Mouse (Mus musculus) small intestine, adult 2 months (tissue): ENCODE measurements around the gene 5330417C22Rik. TPM values are rescaled to one million over a fixed set of nuclear protein-coding genes. Genes with fewer than 3 reads are reported as not detected.

Experiments used
- H3K27ac ChIP-seq: fragments of 200-500 bp; 2 replicates; pipeline ENCODE4 v1.5.1; 2012; ENCODE audit warnings: low read depth, low read length, control low read depth, inconsistent platforms; ENCODE audit not compliant: insufficient read depth
- H3K27me3 ChIP-seq: fragments of 200-500 bp; 2 replicates; pipeline ENCODE4 v1.6.1; 2012; ENCODE audit warnings: mild to moderate bottlenecking, moderate library complexity, low read length, inconsistent platforms; ENCODE audit not compliant: control insufficient read depth, insufficient read depth
- H3K36me3 ChIP-seq: fragments of 200-500 bp; 2 replicates; pipeline ENCODE4 v1.6.1; 2012; ENCODE audit warnings: mild to moderate bottlenecking, low read length, control low read depth, inconsistent platforms; ENCODE audit not compliant: control insufficient read depth, insufficient read depth
- H3K4me1 ChIP-seq: fragments of 200-500 bp; 2 replicates; pipeline ENCODE4 v1.6.1; 2012; ENCODE audit warnings: low read length, inconsistent platforms, mixed read lengths; ENCODE audit not compliant: control insufficient read depth, insufficient read depth, insufficient read length
- H3K4me3 ChIP-seq: fragments of 200-500 bp; 2 replicates; pipeline ENCODE4 v1.5.1; 2012; ENCODE audit warnings: low read depth, mild to moderate bottlenecking, control low read depth, inconsistent platforms, low read length, moderate library complexity
- CTCF ChIP-seq: fragments of 200-500 bp; IDR thresholded peaks from 2 replicates; pipeline ENCODE4 v1.5.1; 2012; ENCODE audit warnings: low read depth, mild to moderate bottlenecking, control low read depth, inconsistent platforms, low read length, moderate library complexity, mixed read lengths; ENCODE audit not compliant: insufficient replicate concordance, insufficient read length; ENCODE audit errors: extremely low read depth
- POLR2A ChIP-seq: fragments of 200-500 bp; IDR thresholded peaks from 2 replicates; pipeline ENCODE4 v1.6.1; 2012; ENCODE audit warnings: low read depth, mild to moderate bottlenecking, control low read depth, inconsistent platforms, low read length, moderate library complexity
- WGBS: fragments of 180-500 bp; shearing (Covaris S2); methylation state at CpG from one replicate; pipeline ENCODE4 v1.1.7; 2018; 5-methylcytosine and 5-hydroxymethylcytosine counted together
- polyA plus RNA-seq: library from polyadenylated mRNA; depleted of rRNA; stranded (reverse); fragments of >200 nt; gene quantifications from 2 replicates; pipeline ENCODE4 v1.2.3, GENCODE M21; 2012; rRNA removed

5330417C22Rik gene
- polyA plus RNA-seq, 1 experiment, result 19.4 TPM

GRCm38 (mm10) chr3:108410359-108410714 lies 126.0 kb downstream of the 5330417C22Rik start:
- H3K36me3 ChIP-seq, result no peaks in the 10 kb centered on the region
- TF ChIP-seq POLR2A, result no peak
- no peak for TF ChIP-seq CTCF
- no peak overlapping the region for H3K4me3 ChIP-seq
- no peak overlapping the region for H3K27ac ChIP-seq
- no peaks in the 10 kb centered on the region for H3K27me3 ChIP-seq
- no peaks in the 10 kb centered on the region for H3K4me1 ChIP-seq
- WGBS, result 72% methylated on average over 5 of the region's 5 CpGs

DNA sequence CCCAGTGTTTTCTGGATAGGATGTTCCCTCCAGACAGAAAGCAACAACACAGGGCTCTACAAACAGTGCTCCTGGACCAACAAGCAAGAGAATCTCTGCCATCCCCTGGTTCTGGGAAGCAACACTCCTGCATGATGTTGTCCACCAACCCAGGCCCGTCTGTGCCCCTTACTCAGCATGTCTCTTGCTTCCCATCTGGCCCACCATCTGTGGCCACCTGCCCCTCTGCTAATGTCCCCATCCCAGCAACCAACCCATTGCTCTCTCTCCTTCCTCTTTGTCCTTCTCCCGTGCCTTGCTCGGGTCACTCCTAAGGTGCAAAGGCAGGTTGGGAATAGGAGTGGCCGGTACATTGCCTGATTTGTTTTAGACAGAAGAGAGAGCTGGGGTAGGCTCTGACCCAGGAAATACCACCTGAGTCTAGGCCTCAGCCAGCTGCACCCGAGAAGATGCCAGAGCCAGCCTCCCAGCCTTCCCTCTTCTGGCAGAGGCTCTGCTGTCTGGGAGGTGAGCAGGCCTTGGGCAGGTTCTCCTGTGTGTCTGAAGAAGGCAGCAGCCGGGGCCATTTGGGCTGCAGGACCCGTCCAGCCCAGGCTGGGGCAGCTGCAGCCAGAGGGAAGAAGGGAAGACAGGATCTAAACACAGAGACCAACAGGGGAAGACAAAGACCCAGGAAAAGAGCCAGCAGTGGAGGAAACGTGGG lies 126.5 kb downstream of the 5330417C22Rik start:
- 68% methylated on average over 8 of the region's 8 CpGs for WGBS
- H3K36me3 ChIP-seq, result no peaks in the 10 kb centered on the region
- TF ChIP-seq CTCF (no peak), POLR2A (no peak)
- no peak overlapping the region for H3K27ac ChIP-seq
- H3K27me3 ChIP-seq, result no peaks in the 10 kb centered on the region
- no peaks in the 10 kb centered on the region for H3K4me1 ChIP-seq
- H3K4me3 ChIP-seq, result no peak overlapping the region

- Histone ChIP-seq H3K27ac (no peak overlapping the region), H3K4me1 (no peaks in the 10 kb centered on the region), H3K4me3 (no peak overlapping the region), H3K36me3 (no peaks in the 10 kb centered on the region), H3K27me3 (no peaks in the 10 kb centered on the region)
- no peak for TF ChIP-seq POLR2A
- no peak for TF ChIP-seq CTCF
- 88% methylated on average over 8 of the region's 8 CpGs for WGBS
Measured at GRCm38 (mm10) chr3:108408517-108409008, 127.8 kb downstream of the 5330417C22Rik start.

- H3K36me3 ChIP-seq, result no peaks in the 10 kb centered on the region
- H3K27ac ChIP-seq, result no peak overlapping the region
- TF ChIP-seq POLR2A (no peak), CTCF (no peak)
- no peak overlapping the region for H3K4me3 ChIP-seq
- no peaks in the 10 kb centered on the region for H3K27me3 ChIP-seq
- H3K4me1 ChIP-seq, result peaks cover 3% of the 10 kb centered on the region; the same call in 1 of the 2 replicates
- 90% methylated on average over 24 of the region's 24 CpGs for WGBS
Measured at GRCm38 (mm10) chr3:108406306-108406885, 129.9 kb downstream of the 5330417C22Rik start.

Other genes with a start within 250 kb of the 5330417C22Rik start
- gene Mybphl, start 171.6 kb downstream of the 5330417C22Rik start, polyA plus RNA-seq, result not detected in 2 replicates
- gene Psrc1, start 152.7 kb downstream of the 5330417C22Rik start, polyA plus RNA-seq, result 1.3 and 5.3 TPM in 2 replicates
- 2.7 and 8.2 TPM in 2 replicates for gene Celsr2, start 121.0 kb downstream of the 5330417C22Rik start, polyA plus RNA-seq
- gene Sars, start 91.3 kb downstream of the 5330417C22Rik start, polyA plus RNA-seq, result 11.7 and 28.1 TPM in 2 replicates
- gene 1700013F07Rik, start 2.4 kb downstream of the 5330417C22Rik start, polyA plus RNA-seq, result not detected in 2 replicates
- 1.4 and 2.9 TPM in 2 replicates for gene Tmem167b, start 25.9 kb upstream of the 5330417C22Rik start, polyA plus RNA-seq
- 0.06 and 0.51 TPM in 2 replicates for gene Taf13, start 35.2 kb upstream of the 5330417C22Rik start, polyA plus RNA-seq
- 0.94 and 1.3 TPM in 2 replicates for gene Wdr47, start 54.7 kb upstream of the 5330417C22Rik start, polyA plus RNA-seq
- 7.3 and 17.7 TPM in 2 replicates for gene Clcc1, start 117.4 kb upstream of the 5330417C22Rik start, polyA plus RNA-seq
- gene Gpsm2, start 185.8 kb upstream of the 5330417C22Rik start, polyA plus RNA-seq, result 4.6 and 8.7 TPM in 2 replicates
- not detected in 2 replicates for gene Aknad1, start 203.1 kb upstream of the 5330417C22Rik start, polyA plus RNA-seq